Mouse (Mus musculus): ENCODE measurements around the gene Rasal3. TPM values are rescaled to one million over a fixed set of nuclear protein-coding genes. Genes with fewer than 3 reads are reported as not detected.

Rasal3 gene
- polyA plus RNA-seq (2015; fragmentation: Nextera tagmentation; extraction: Ambion mirVana), result 1.7 and 5.5 TPM in 2 replicates

- ATAC-seq (ENCODE audit: borderline replicate concordance, extremely low read depth, low FRiP score, low TSS enrichment), result no peak
- Histone ChIP-seq H3K27me3 (peaks cover 11% of the 10 kb centered on the region), H3K4me3 (no peak within 1 kb of the TSS), H3K4me2 (no peak within 1 kb of the TSS), H3K9me3 (no peaks in the 10 kb centered on the region), H3K36me3 (no peaks in the 10 kb centered on the region), H3K4me1 (no peaks in the 10 kb centered on the region), H3K27ac (no peak within 1 kb of the TSS), H3K9ac (no peak within 1 kb of the TSS)
- 62% methylated on average over 8 of the region's 8 CpGs for WGBS
Observed at GRCm38 (mm10) chr17:32403417-32403816, at the start of gene Rasal3. Gene Rasal3, minus strand, starts transcription at chr17:32403583.

- Histone ChIP-seq H3K27ac (no peak within 1 kb of the TSS), H3K27me3 (peaks cover 14% of the 10 kb centered on the region; the same call in 1 of the 2 replicates), H3K4me3 (peak within 1 kb of the TSS; percentile 19; the same call in 1 of the 2 replicates), H3K4me2 (peak within 1 kb of the TSS; percentile 49), H3K9me3 (no peaks in the 10 kb centered on the region), H3K36me3 (no peaks in the 10 kb centered on the region), H3K9ac (no peak within 1 kb of the TSS), H3K4me1 (peaks cover 7% of the 10 kb centered on the region; the same call in 1 of the 2 replicates)
- 2% methylated on average over 19 of the region's 19 CpGs for WGBS
- ATAC-seq (ENCODE audit: borderline replicate concordance, extremely low read depth, low FRiP score, low TSS enrichment), result no peak
Observed at GRCm38 (mm10) chr17:32452482-32452881, 49.1 kb upstream of the Rasal3 start, which contains the start of gene Cyp4f39. Gene Cyp4f39, plus strand, starts transcription at chr17:32452723.

GRCm38 (mm10) chr17:32450844-32451537 is 47.6 kb upstream of the Rasal3 start:
- Histone ChIP-seq H3K27me3 (peaks cover 14% of the 10 kb centered on the region; the same call in 1 of the 2 replicates), H3K9me3 (no peaks in the 10 kb centered on the region), H3K4me3 (no peak overlapping the region), H3K27ac (no peak overlapping the region), H3K4me1 (peaks cover 7% of the 10 kb centered on the region; the same call in 1 of the 2 replicates), H3K36me3 (no peaks in the 10 kb centered on the region), H3K4me2 (no peak overlapping the region), H3K9ac (no peak overlapping the region)
- ATAC-seq (ENCODE audit: borderline replicate concordance, extremely low read depth, low FRiP score, low TSS enrichment), result no peak
- 20% methylated on average over 2 of the region's 2 CpGs for WGBS

DNA sequence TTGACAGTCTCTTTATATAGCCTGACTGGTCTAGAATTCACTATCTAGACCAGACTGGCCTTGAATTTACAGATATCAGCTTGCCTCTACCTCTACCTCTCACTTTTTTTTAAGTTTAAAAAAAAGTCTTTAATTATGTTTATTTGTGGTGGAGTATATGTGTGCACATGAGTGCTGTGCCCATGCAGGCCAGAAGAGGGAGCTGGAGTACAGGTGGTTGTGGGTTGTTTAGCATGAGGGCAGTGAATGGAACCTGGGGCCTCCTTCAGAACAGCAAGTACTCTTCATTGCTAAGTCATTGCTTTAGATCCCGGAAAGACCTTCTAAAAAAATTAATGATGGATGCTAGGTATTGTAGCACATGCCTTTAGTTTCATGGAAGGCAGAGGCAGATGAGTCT is 45.7 kb upstream of the Rasal3 start:
- Histone ChIP-seq H3K4me2 (no peak overlapping the region), H3K4me3 (no peak overlapping the region), H3K4me1 (peaks cover 7% of the 10 kb centered on the region; the same call in 1 of the 2 replicates), H3K9me3 (no peaks in the 10 kb centered on the region), H3K36me3 (no peaks in the 10 kb centered on the region), H3K27me3 (peaks cover 14% of the 10 kb centered on the region; the same call in 1 of the 2 replicates), H3K9ac (no peak overlapping the region), H3K27ac (no peak overlapping the region)
- no peak for ATAC-seq (ENCODE audit: borderline replicate concordance, extremely low read depth, low FRiP score, low TSS enrichment)
- 96% methylated on average over 1 of the region's 1 CpGs for whole genome bisulfite sequencing

DNA sequence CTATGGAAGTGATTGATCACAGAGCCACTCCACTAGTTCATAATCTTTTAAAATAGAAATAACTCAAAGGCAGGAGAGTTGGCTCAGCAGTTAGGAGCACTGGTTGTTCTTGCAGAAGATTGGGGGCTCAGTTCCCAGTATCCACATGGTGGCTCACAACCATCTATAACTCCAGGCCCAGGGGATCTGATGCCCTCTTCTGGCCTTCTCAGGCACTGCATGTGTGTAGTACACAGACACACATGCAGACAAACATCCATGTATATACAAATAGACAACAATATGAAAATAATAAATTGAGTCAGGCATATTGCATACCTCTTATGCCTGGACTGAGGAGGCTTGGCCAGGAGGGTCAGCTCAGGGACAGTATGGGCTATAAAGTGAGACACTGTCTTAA is 43.8 kb upstream of the Rasal3 start:
- Histone ChIP-seq H3K9ac (no peak overlapping the region), H3K4me3 (no peak overlapping the region), H3K4me2 (no peak overlapping the region), H3K4me1 (peaks cover 1% of the 10 kb centered on the region; the same call in 1 of the 2 replicates), H3K36me3 (no peaks in the 10 kb centered on the region), H3K27me3 (peaks cover 5% of the 10 kb centered on the region; the same call in 1 of the 2 replicates), H3K9me3 (no peaks in the 10 kb centered on the region), H3K27ac (no peak overlapping the region)
- ATAC-seq (ENCODE audit: borderline replicate concordance, extremely low read depth, low FRiP score, low TSS enrichment), result no peak

DNA sequence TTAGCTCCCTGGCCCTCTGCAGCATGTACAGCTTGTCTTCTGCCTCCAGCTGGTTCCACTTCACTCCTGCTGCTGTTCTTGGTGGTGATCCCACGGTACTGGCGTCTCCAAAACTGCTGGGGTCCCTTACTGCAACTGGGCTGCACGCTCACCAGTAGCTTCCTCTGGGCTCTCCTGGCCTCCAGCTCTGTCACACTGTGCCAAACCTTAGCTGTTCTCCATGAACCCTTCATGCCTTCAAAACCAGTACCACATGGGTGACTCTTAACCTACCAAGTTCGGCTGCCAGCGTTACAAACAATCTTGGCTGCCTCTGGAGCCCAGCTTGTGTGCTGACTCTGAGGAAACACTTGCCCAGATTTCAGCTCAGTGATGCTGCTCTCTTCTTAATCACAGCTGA is 41.6 kb upstream of the Rasal3 start:
- Histone ChIP-seq H3K9ac (no peak overlapping the region), H3K4me3 (no peak overlapping the region), H3K27ac (no peak overlapping the region), H3K27me3 (no peaks in the 10 kb centered on the region), H3K4me2 (no peak overlapping the region), H3K9me3 (no peaks in the 10 kb centered on the region), H3K4me1 (no peaks in the 10 kb centered on the region), H3K36me3 (no peaks in the 10 kb centered on the region)
- WGBS, result 64% methylated on average over 5 of the region's 5 CpGs
- ATAC-seq (ENCODE audit: borderline replicate concordance, extremely low read depth, low FRiP score, low TSS enrichment), result no peak

- Histone ChIP-seq H3K36me3 (no peaks in the 10 kb centered on the region), H3K4me3 (no peak overlapping the region), H3K9me3 (no peaks in the 10 kb centered on the region), H3K4me2 (no peak overlapping the region), H3K27ac (no peak overlapping the region), H3K9ac (no peak overlapping the region), H3K27me3 (no peaks in the 10 kb centered on the region), H3K4me1 (no peaks in the 10 kb centered on the region)
- 68% methylated on average over 6 of the region's 6 CpGs for WGBS
- ATAC-seq (ENCODE audit: borderline replicate concordance, extremely low read depth, low FRiP score, low TSS enrichment), result no peak
Observed at GRCm38 (mm10) chr17:32443245-32443644, 39.9 kb upstream of the Rasal3 start.

DNA sequence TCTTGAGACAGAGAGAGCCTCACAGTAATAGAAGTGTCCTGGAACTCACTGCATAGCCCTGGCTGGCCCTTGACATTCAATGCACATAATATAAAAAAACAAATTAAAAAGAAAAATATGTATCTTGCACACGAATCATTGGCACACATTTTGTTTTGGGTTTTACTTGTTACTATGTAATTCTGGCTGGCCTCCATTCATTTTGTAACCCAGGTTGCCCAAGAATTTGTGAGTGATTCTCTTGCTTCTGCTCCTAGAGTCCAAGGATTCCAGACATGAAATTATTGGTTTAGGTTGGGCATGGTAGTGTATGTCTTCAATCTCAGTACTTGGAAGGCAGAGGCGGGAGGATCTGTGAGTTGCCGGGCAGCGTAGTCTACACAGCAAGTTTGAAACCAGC is 33.7 kb upstream of the Rasal3 start:
- WGBS, result 92% methylated on average over 4 of the region's 4 CpGs
- no peaks in the 10 kb centered on the region for H3K36me3 ChIP-seq
- H3K9me3 ChIP-seq, result no peaks in the 10 kb centered on the region
- H3K9ac ChIP-seq, result no peak overlapping the region
- H3K27ac ChIP-seq, result no peak overlapping the region
- H3K4me1 ChIP-seq, result no peaks in the 10 kb centered on the region
- H3K4me3 ChIP-seq, result no peak overlapping the region
- H3K27me3 ChIP-seq, result no peaks in the 10 kb centered on the region
- no peak for ATAC-seq (ENCODE audit: borderline replicate concordance, extremely low read depth, low FRiP score, low TSS enrichment)
- H3K4me2 ChIP-seq, result no peak overlapping the region

- ATAC-seq (ENCODE audit: borderline replicate concordance, extremely low read depth, low FRiP score, low TSS enrichment), result no peak
- Histone ChIP-seq H3K9me3 (no peaks in the 10 kb centered on the region), H3K4me1 (no peaks in the 10 kb centered on the region), H3K36me3 (no peaks in the 10 kb centered on the region), H3K4me2 (no peak overlapping the region), H3K9ac (no peak overlapping the region), H3K4me3 (no peak overlapping the region), H3K27me3 (no peaks in the 10 kb centered on the region), H3K27ac (no peak overlapping the region)
- WGBS, result 67% methylated on average over 5 of the region's 5 CpGs
Observed at GRCm38 (mm10) chr17:32435151-32435550, 31.8 kb upstream of the Rasal3 start.

DNA sequence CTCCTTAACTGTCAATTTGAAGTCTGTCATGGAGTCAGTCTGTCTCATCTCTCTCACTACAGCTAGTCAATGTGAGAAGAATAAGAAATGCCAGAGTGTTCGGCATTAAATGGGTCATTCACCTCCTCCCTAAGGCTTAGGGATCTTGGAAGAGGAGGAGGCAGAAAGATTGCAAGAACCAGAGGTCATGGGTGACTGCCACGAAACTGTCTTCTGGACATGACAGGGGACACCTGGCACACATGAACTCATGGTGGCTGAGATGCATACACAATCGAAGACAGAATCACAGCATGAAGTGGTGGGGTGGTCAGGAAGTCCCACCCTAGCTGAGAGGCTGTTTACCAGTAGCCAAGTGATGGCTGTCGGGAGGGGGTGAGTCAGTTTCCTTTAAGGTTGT is 30.9 kb upstream of the Rasal3 start:
- H3K4me3 ChIP-seq, result no peak overlapping the region
- no peaks in the 10 kb centered on the region for H3K4me1 ChIP-seq
- ATAC-seq (ENCODE audit: borderline replicate concordance, extremely low read depth, low FRiP score, low TSS enrichment), result no peak
- H3K27me3 ChIP-seq, result no peaks in the 10 kb centered on the region
- no peak overlapping the region for H3K4me2 ChIP-seq
- H3K9ac ChIP-seq, result no peak overlapping the region
- WGBS, result 56% methylated on average over 4 of the region's 4 CpGs
- no peaks in the 10 kb centered on the region for H3K9me3 ChIP-seq
- H3K27ac ChIP-seq, result no peak overlapping the region
- H3K36me3 ChIP-seq, result no peaks in the 10 kb centered on the region

GRCm38 (mm10) chr17:32431972-32432371 is 28.6 kb upstream of the Rasal3 start:
- Histone ChIP-seq H3K36me3 (no peaks in the 10 kb centered on the region), H3K4me1 (no peaks in the 10 kb centered on the region), H3K27me3 (no peaks in the 10 kb centered on the region), H3K9ac (no peak overlapping the region), H3K27ac (no peak overlapping the region), H3K4me2 (no peak overlapping the region), H3K4me3 (no peak overlapping the region), H3K9me3 (no peaks in the 10 kb centered on the region)
- WGBS, result 57% methylated on average over 3 of the region's 3 CpGs
- ATAC-seq (ENCODE audit: borderline replicate concordance, extremely low read depth, low FRiP score, low TSS enrichment), result no peak

GRCm38 (mm10) chr17:32426610-32427009 is 23.2 kb upstream of the Rasal3 start:
- no peak for ATAC-seq (ENCODE audit: borderline replicate concordance, extremely low read depth, low FRiP score, low TSS enrichment)
- Histone ChIP-seq H3K9ac (no peak overlapping the region), H3K27ac (no peak overlapping the region), H3K27me3 (no peaks in the 10 kb centered on the region), H3K9me3 (no peaks in the 10 kb centered on the region), H3K4me3 (no peak overlapping the region), H3K4me2 (no peak overlapping the region), H3K4me1 (no peaks in the 10 kb centered on the region), H3K36me3 (no peaks in the 10 kb centered on the region)
